Mouse (Mus musculus): ENCODE measurements around the gene Srl. TPM values are rescaled to one million over a fixed set of nuclear protein-coding genes. Genes with fewer than 3 reads are reported as not detected.

Gene Srl
- total and polyA plus RNA-seq, 3 experiments, result 44.6 to 88.8 (median 71.3) TPM

GRCm38 (mm10) chr16:4512661-4513438, 28.8 kb downstream of the Srl start (continued):
- no peak for TF ChIP-seq UBTF (IDR thresholded peaks at IDR 0.05; ENCODE audit: low read depth, low read length)
- peak; percentile 61 for TF ChIP-seq MXI1 (IDR thresholded peaks at IDR 0.05; ENCODE audit: low read depth, low read length)
- TF ChIP-seq GABPA (IDR thresholded peaks at IDR 0.05; ENCODE audit: insufficient replicate concordance, low read depth, low read length), result no peak

- DNase-seq (ENCODE audit: extremely low read depth), result no peak
- dilution Hi-C loops (cut with MboI; ENCODE audit: extremely low pct_ligation_motif_present, extremely low pct_unique_long_range_greater_than_20kb, low sequenced_read_pairs), result no loop called here
- no peak for TF ChIP-seq HCFC1 (IDR thresholded peaks at IDR 0.05; ENCODE audit: low read depth, low read length)
- no peak for TF ChIP-seq PAX5 (IDR thresholded peaks at IDR 0.05; ENCODE audit: low read length)
- TF ChIP-seq MAFK (IDR thresholded peaks at IDR 0.05; ENCODE audit: insufficient replicate concordance, low read length), result no peak
- peak; percentile 64; the same call in 1 of the 2 replicates for TF ChIP-seq MEF2A (IDR thresholded peaks at IDR 0.05; ENCODE audit: borderline replicate concordance, low read depth, low read length)
- TF ChIP-seq NRF1 (IDR thresholded peaks at IDR 0.05; ENCODE audit: low read depth, low read length), result no peak
- TF ChIP-seq CHD2 (IDR thresholded peaks at IDR 0.05; ENCODE audit: low read length), result 0 out of 2 replicates have a peak, but pooled peaks have one; percentile 30
- no peak for TF ChIP-seq MYC (IDR thresholded peaks at IDR 0.05; ENCODE audit: low read depth, low read length)
- no peak for TF ChIP-seq CTCF (conservative IDR thresholded peaks at IDR 0.05 in 1 of 2, IDR thresholded peaks at IDR 0.05 in 1 of 2; ENCODE audit: low read depth in 2 of 2, low read length in 2 of 2)
- 0 out of 2 replicates have a peak, but pooled peaks have one; percentile 8 for TF ChIP-seq IRF4 (IDR thresholded peaks at IDR 0.05; ENCODE audit: low read depth, low read length)
- no peak for TF ChIP-seq MXI1 (IDR thresholded peaks at IDR 0.05; ENCODE audit: low read depth, low read length)
- no peak for TF ChIP-seq SIN3A (IDR thresholded peaks at IDR 0.05; ENCODE audit: low read length)
- no peaks in the 10 kb centered on the region for H3K9me3 ChIP-seq (replicated peaks; ENCODE audit: low read length)
- H3K4me2 ChIP-seq (ENCODE audit: insufficient read depth, low read depth, poor library complexity, severe bottlenecking), result no peak overlapping the region
- peaks cover 0 to 25% of the 10 kb centered on the region in 2 experiments for H3K36me3 ChIP-seq (replicated peaks in 1 of 2; ENCODE audit: control insufficient read depth in 1 of 2, insufficient read depth in 1 of 2, low read length in 1 of 2)
- H3K79me2 ChIP-seq (replicated peaks; ENCODE audit: control insufficient read depth, extremely low read depth, insufficient read depth, poor library complexity, severe bottlenecking), result no peaks in the 10 kb centered on the region
- peaks cover 21 to 98% of the 10 kb centered on the region in 2 experiments for H3K4me1 ChIP-seq (ENCODE audit: control insufficient read depth in 1 of 2, insufficient read depth in 2 of 2)
- in situ Hi-C loops (cut with MboI; ENCODE audit: low pct_ligation_motif_present, low pct_unique_long_range_greater_than_20kb, low sequenced_read_pairs), result no loop called here
- H3K4me3 ChIP-seq (replicated peaks in 1 of 3; ENCODE audit: low read depth in 2 of 3, low read length in 2 of 3, poor library complexity in 1 of 3), result no peak overlapping the region
- no peaks in the 10 kb centered on the region for H3K27me3 ChIP-seq (replicated peaks)
- no peak overlapping the region for H3K27ac ChIP-seq (ENCODE audit: insufficient read depth, low read depth)
- no peak overlapping the region for H3K9ac ChIP-seq (ENCODE audit: insufficient read depth, low read depth)
These were observed 30.2 kb downstream of the Srl start for GRCm38 (mm10) chr16:4511371-4511770.

DNA sequence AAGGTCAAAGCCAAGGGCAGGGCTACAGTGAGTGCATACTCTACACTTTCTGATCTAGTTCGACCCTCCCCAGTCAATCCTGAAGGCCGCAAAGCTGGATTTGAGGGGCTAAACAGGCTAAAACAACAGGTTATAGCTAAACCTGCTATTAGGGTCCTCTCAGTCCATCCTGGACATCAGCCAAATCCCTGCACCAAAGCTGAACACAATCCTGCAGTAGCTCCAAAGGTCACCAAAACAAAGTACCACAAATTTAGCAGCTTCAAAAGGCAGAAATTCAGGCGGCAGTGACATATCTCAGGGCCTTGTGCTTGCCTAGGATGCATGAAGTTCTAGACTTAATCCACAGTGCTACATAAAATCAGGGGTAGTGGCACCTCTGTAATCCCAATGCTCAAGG, 35.4 kb downstream of the Srl start:
- Histone ChIP-seq H3K4me3 (replicated peaks in 1 of 3; ENCODE audit: low read depth in 2 of 3, low read length in 2 of 3, poor library complexity in 1 of 3) (no peak overlapping the region), H3K27me3 (replicated peaks) (no peaks in the 10 kb centered on the region), H3K4me1 (ENCODE audit: control insufficient read depth in 1 of 2, insufficient read depth in 2 of 2) (peaks cover 20 to 95% of the 10 kb centered on the region in 2 experiments), H3K9me3 (replicated peaks; ENCODE audit: low read length) (no peaks in the 10 kb centered on the region), H3K4me2 (ENCODE audit: insufficient read depth, low read depth, poor library complexity, severe bottlenecking) (no peak overlapping the region), H3K27ac (ENCODE audit: insufficient read depth, low read depth) (no peak overlapping the region), H3K79me2 (replicated peaks; ENCODE audit: control insufficient read depth, extremely low read depth, insufficient read depth, poor library complexity, severe bottlenecking) (no peaks in the 10 kb centered on the region), H3K36me3 (replicated peaks in 1 of 2; ENCODE audit: control insufficient read depth in 1 of 2, insufficient read depth in 1 of 2, low read length in 1 of 2) (peaks cover 0 to 24% of the 10 kb centered on the region in 2 experiments), H3K9ac (ENCODE audit: insufficient read depth, low read depth) (no peak overlapping the region)
- no peak for TF ChIP-seq JUND (conservative IDR thresholded peaks at IDR 0.05; ENCODE audit: low read depth, low read length)
- TF ChIP-seq ZC3H11A (IDR thresholded peaks at IDR 0.05; ENCODE audit: low read depth, low read length), result no peak
- TF ChIP-seq NRF1 (IDR thresholded peaks at IDR 0.05; ENCODE audit: low read depth, low read length), result no peak
- dilution Hi-C loops (cut with MboI; ENCODE audit: extremely low pct_ligation_motif_present, extremely low pct_unique_long_range_greater_than_20kb, low sequenced_read_pairs) (no loop called here), in situ Hi-C loops (cut with MboI; ENCODE audit: low pct_ligation_motif_present, low pct_unique_long_range_greater_than_20kb, low sequenced_read_pairs) (no loop called here)
- DNase-seq (ENCODE audit: extremely low read depth), result no peak
